Mouse (Mus musculus) hindbrain, embryonic 14.5 days (tissue): ENCODE results near the gene Insrr. TPM values are rescaled to one million over a fixed set of nuclear protein-coding genes. Genes with fewer than 3 reads are reported as not detected.
"Not testable (repeated sequence)": the region's sequence is repeated elsewhere in the genome, so short reads cannot be mapped to it uniquely, and the experiment has no call there.

Source experiments
- ATAC-seq: fragments of 200-750 bp; cut with Nextera tagmentation; 2 replicates; pipeline ENCODE4 v1.8.0; 2017; ENCODE audit warnings: moderate number of reproducible peaks, mild to moderate bottlenecking, moderate TSS enrichment, moderate library complexity; ENCODE audit not compliant: low FRiP score
- DNase-seq: peaks from one replicate; pipeline ENCODE4 v3.0.0-alpha.2; 2015; ENCODE audit warnings: low spot score
- H3K27ac ChIP-seq: fragments of 300-500 bp; sonication (generic); 2 replicates; pipeline ENCODE4 v1.5.1; 2014; ENCODE audit warnings: mild to moderate bottlenecking, moderate library complexity
- H3K27me3 ChIP-seq: fragments of 300-500 bp; sonication (generic); 2 replicates; pipeline ENCODE4 v1.6.1; 2014; ENCODE audit warnings: mild to moderate bottlenecking, low read length, mixed read lengths; ENCODE audit not compliant: control insufficient read depth, insufficient read depth
- H3K36me3 ChIP-seq: fragments of 300-500 bp; sonication (generic); replicated peaks from 2 replicates; pipeline ENCODE4 v1.6.1; 2014; ENCODE audit not compliant: control insufficient read depth, insufficient read depth
- H3K4me1 ChIP-seq: fragments of 300-500 bp; sonication (generic); replicated peaks from 2 replicates; pipeline ENCODE4 v1.6.1; 2014; ENCODE audit warnings: antibody characterized with exemption, low read length, mixed read lengths; ENCODE audit not compliant: control insufficient read depth, insufficient read depth
- H3K4me2 ChIP-seq: fragments of 300-500 bp; sonication (generic); replicated peaks from 2 replicates; pipeline ENCODE4 v1.6.1; 2014; ENCODE audit warnings: mild to moderate bottlenecking, moderate library complexity
- H3K4me3 ChIP-seq: fragments of 300-500 bp; sonication (generic); replicated peaks from 2 replicates; pipeline ENCODE4 v1.5.1; 2014; ENCODE audit warnings: mild to moderate bottlenecking, low read length
- H3K9ac ChIP-seq: fragments of 300-500 bp; sonication (generic); 2 replicates; pipeline ENCODE4 v1.6.1; 2014
- H3K9me3 ChIP-seq: fragments of 300-500 bp; sonication (generic); 2 replicates; pipeline ENCODE4 v1.6.1; 2016; ENCODE audit warnings: low read length; ENCODE audit not compliant: control insufficient read depth
- WGBS: fragments of 180-500 bp; shearing (Covaris S2); extraction: QIAGEN DNeasy Blood & Tissue Kit; methylation state at CpG from one replicate; pipeline ENCODE4 v1.1.7; 2014; 5-methylcytosine and 5-hydroxymethylcytosine counted together
- polyA plus RNA-seq: library from polyadenylated mRNA; unstranded; fragments of >200 nt; fragmentation: Nextera tagmentation; extraction: Ambion mirVana; gene quantifications from 2 replicates; pipeline ENCODE4 v1.2.1, GENCODE M21; 2014

Gene Insrr
- polyA plus RNA-seq, 1 experiment from 2014 or later = 0.52 TPM

DNA sequence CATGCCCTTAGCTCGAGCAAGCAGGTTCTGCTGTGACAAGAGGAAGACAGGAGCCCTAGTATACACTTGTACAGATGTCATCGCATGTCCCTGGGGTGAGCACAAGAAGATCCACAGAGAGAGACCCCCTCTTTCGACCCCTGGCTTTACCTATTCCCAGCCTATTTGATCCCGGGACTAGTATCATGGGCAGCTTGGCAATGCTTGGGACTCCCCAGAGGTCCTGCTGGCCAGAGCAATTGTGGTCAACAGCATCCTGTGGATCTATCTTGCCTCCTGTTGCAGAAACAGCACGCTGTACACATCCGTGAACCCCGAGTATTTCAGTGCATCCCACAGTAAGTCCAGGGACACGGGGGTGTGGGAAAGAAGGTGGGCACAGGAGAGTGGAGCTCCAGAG lies 14.5 kb downstream of the Insrr start:
- Histone ChIP-seq H3K4me2 (no peak overlapping the region), H3K27me3 (peaks cover 62% of the 10 kb centered on the region), H3K4me1 (no peaks in the 10 kb centered on the region; the same call in 1 of the 2 replicates), H3K9me3 (no peaks in the 10 kb centered on the region), H3K27ac (no peak overlapping the region), H3K9ac (no peak overlapping the region), H3K36me3 (no peaks in the 10 kb centered on the region), H3K4me3 (no peak overlapping the region)
- DNase-seq (no peak), ATAC-seq (no peak)
- 80% methylated on average over 8 of the region's 8 CpGs for WGBS

DNA sequence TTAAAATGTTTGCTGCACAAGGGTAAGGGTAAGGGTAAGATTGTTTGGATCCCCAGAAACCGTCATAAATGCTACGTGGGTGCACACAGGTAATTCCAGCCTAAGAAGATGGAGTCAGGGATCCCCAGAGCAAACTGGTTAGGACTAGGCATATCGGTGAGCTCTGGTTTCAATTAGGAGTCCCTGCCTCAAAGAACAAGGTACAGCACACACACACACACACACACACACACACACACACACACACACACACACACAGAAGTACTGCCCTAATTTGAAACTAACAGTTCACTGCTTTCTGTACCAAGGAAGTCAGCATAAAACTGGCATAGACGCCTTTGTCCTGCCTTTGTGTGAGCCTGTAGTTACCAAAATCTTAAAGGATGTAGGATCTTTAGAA lies 15.7 kb downstream of the Insrr start:
- WGBS = 83% methylated on average over 4 of the region's 4 CpGs
- H3K27ac ChIP-seq = no peak overlapping the region
- H3K36me3 ChIP-seq = no peaks in the 10 kb centered on the region
- H3K4me3 ChIP-seq = no peak overlapping the region
- H3K9me3 ChIP-seq = no peaks in the 10 kb centered on the region
- peaks cover 55% of the 10 kb centered on the region for H3K27me3 ChIP-seq
- H3K9ac ChIP-seq = no peak overlapping the region
- H3K4me1 ChIP-seq = no peaks in the 10 kb centered on the region; the same call in 1 of the 2 replicates
- DNase-seq (no peak), ATAC-seq (no peak)
- no peak overlapping the region for H3K4me2 ChIP-seq

DNA sequence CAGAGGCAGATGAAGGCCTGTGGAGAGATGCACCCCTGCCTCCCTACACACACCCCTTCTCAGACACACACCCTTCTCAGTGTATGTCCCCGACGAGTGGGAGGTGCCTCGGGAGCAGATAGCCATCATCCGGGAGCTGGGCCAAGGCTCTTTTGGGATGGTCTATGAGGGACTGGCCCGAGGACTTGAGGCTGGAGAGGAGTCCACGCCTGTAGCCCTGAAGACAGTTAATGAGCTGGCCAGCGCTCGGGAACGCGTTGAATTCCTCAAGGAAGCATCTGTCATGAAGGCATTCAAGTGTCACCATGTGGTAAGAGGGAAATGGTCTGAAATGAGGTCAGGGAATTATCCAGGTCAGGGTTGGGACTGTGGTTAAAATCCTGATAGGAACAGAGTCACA lies 16.1 kb downstream of the Insrr start:
- 62% methylated on average over 10 of the region's 10 CpGs for WGBS
- peaks cover 51% of the 10 kb centered on the region for H3K27me3 ChIP-seq
- ATAC-seq = no peak

DNA sequence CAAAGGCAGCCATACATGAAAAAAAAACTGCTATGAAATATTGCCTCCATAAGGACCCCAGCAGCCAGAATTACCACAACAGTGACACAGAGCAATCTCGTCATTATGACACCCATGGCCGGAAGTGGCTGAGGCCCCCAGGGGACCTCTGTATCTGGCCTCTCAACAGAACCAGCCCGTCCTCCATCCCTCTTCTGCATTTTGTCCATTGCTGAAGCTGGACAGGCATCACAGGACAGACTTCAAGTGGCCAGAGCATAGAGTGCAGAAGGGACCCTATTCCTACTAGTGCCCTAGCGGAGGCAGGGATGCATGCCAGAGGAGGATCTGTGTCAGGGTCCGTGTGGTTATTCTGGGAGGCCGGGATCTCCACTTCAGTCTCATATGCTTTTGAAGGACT lies 19.4 kb downstream of the Insrr start:
- ATAC-seq = no peak; the same call in 1 of the 2 replicates
- Histone ChIP-seq H3K4me2 (no peak overlapping the region), H3K27me3 (peaks cover 18% of the 10 kb centered on the region), H3K27ac (no peak overlapping the region), H3K9me3 (no peaks in the 10 kb centered on the region), H3K4me1 (no peaks in the 10 kb centered on the region), H3K4me3 (no peak overlapping the region), H3K9ac (no peak overlapping the region), H3K36me3 (no peaks in the 10 kb centered on the region)
- DNase-seq = no peak
- WGBS = 70% methylated on average over 6 of the region's 6 CpGs

More for the DNA sequence above, 16.1 kb downstream of the Insrr start:
- Histone ChIP-seq H3K9ac (no peak overlapping the region), H3K4me2 (no peak overlapping the region), H3K36me3 (no peaks in the 10 kb centered on the region), H3K4me1 (no peaks in the 10 kb centered on the region; the same call in 1 of the 2 replicates), H3K27ac (no peak overlapping the region), H3K4me3 (no peak overlapping the region), H3K9me3 (no peaks in the 10 kb centered on the region)
- DNase-seq = no peak

DNA sequence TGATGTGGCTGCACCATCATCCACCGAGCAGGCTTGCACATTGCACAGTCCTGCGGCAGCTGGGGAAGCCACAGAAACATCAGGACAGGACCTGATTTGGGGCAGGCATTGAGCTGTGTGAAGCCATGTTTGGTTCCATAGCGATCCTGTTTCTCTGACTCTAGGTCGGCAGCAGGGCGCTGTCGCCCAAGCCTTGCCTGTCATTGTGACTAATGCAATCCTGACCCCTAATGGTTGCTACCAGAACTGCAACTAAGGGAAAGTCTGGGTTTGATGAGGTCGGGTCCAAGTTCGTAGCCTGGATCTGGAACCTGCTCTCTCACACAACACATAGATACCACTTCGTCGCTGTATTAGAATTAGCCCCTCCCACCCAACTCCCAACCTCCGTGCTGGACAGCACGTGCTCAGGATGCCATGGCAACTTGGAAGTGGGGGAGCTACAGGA lies 19.9 kb downstream of the Insrr start:
- Histone ChIP-seq H3K4me2 (no peak overlapping the region), H3K36me3 (no peaks in the 10 kb centered on the region), H3K4me1 (no peaks in the 10 kb centered on the region), H3K4me3 (no peak overlapping the region), H3K27ac (no peak overlapping the region), H3K9ac (no peak overlapping the region), H3K9me3 (no peaks in the 10 kb centered on the region), H3K27me3 (peaks cover 13% of the 10 kb centered on the region)
- WGBS = 8% methylated on average over 12 of the region's 12 CpGs
- ATAC-seq (peak; percentile 21; the same call in 1 of the 2 replicates), DNase-seq (peak; percentile 89)

DNA sequence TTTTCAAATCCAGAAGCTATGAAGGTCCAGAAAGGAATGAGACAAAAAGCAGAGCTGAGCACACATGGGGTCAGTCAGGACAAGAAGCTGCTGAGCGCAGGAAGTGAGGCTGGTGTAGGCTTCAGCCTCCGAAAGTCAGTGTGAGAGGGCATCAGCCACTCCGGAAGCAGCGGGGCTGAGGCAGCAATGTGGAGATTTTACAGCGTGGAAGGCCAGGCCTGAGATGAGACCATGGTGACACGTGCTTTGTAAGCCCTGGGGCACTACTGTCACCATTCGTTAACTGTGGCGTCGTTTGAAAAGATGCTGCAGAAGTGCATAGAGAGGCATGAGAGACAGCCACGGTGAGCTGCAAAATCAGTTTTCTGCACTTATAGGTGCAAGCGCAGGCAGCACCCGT lies 21.5 kb downstream of the Insrr start:
- Histone ChIP-seq H3K4me3 (no peak overlapping the region), H3K27ac (no peak overlapping the region), H3K27me3 (peaks cover 13% of the 10 kb centered on the region), H3K4me2 (no peak overlapping the region), H3K4me1 (no peaks in the 10 kb centered on the region), H3K9me3 (no peaks in the 10 kb centered on the region), H3K9ac (no peak overlapping the region), H3K36me3 (no peaks in the 10 kb centered on the region)
- DNase-seq (no peak), ATAC-seq (no peak)
- 49% methylated on average over 12 of the region's 12 CpGs for WGBS

DNA sequence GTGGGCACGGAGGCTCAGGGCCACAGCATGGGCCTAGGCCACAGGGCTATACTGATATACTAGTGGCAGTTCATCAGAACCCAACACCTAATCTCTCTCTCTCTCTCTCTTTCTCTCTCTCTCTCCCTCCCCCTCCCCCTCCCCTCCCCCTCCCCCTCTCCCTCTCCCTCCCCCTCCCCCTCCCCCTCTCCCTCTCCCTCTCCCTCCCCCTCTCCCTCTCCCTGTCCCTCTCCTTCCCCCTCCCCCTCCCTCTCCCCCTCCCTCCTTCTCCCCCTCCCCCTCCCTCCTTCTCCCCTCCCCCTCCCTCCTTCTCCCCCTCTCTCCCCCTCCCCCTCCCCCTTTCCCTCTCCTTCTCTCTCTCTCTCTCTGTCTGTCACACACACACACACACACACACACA lies 27.5 kb downstream of the Insrr start, which contains the start of gene Pear1:
Gene Pear1, minus strand, starts transcription at position 101 of the 400 bp plus-strand sequence.
- not testable (repeated sequence) for ATAC-seq, H3K4me2 ChIP-seq, H3K36me3 ChIP-seq, H3K9ac ChIP-seq, H3K4me3 ChIP-seq, H3K4me1 ChIP-seq, DNase-seq, H3K27ac ChIP-seq, H3K27me3 ChIP-seq, H3K9me3 ChIP-seq
- 100% methylated on average over 1 of the region's 1 CpGs for WGBS

DNA sequence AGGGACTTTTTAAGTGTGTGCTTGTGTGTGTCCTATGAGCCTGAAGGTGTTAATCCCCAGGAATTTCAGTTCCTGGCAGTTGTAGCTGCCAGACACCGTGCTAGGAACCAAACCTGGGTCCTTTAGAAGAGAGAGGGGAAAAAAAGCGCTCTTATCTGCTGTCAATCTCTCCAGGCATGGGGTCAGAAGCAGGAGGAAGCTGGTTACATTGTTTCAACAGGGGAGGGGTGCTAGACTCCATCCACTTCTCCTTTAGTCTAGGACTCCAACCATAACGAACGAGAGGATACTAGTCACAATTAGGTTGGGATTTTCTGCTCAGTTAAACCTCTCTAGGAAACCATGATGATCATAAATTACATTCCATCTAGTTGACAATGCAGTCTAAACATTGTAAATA lies 31.7 kb downstream of the Insrr start:
- H3K36me3 ChIP-seq = no peaks in the 10 kb centered on the region
- 57% methylated on average over 4 of the region's 4 CpGs for whole genome bisulfite sequencing
- no peaks in the 10 kb centered on the region for H3K4me1 ChIP-seq
- ATAC-seq = no peak
- no peak overlapping the region for H3K4me3 ChIP-seq
- H3K9ac ChIP-seq = no peak overlapping the region
- H3K4me2 ChIP-seq = no peak overlapping the region
- no peak overlapping the region for H3K27ac ChIP-seq
- H3K27me3 ChIP-seq = no peaks in the 10 kb centered on the region
- H3K9me3 ChIP-seq = no peaks in the 10 kb centered on the region
- no peak for DNase-seq

DNA sequence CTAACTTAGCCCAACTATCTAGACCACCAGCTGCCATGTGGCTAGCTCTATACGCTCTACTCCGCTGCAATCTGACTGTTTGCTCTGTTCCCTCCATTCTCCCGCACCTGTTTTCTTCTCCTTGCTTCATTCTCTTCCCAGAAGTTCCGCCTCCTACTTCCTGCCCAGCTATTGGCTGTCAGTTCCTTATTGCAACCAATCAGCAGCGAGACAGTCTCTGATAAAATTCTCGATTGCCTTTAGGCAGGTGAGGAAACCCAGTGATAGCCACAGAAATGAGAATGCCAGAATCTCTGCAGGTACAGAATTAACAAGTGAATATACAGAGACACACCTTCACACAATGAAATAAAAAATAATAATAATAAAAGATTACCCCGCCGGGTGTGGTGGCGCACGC lies 32.3 kb downstream of the Insrr start:
- ATAC-seq = no peak

More for the DNA sequence above, 32.3 kb downstream of the Insrr start:
- Histone ChIP-seq H3K4me2 (no peak overlapping the region), H3K4me3 (no peak overlapping the region), H3K9me3 (no peaks in the 10 kb centered on the region), H3K36me3 (no peaks in the 10 kb centered on the region), H3K27ac (no peak overlapping the region), H3K9ac (no peak overlapping the region), H3K27me3 (no peaks in the 10 kb centered on the region), H3K4me1 (no peaks in the 10 kb centered on the region)
- no peak for DNase-seq
- WGBS = 53% methylated on average over 10 of the region's 10 CpGs
